Mouse (Mus musculus): Measurements from ENCODE around the gene Tram2. TPM values are rescaled to one million over a fixed set of nuclear protein-coding genes. Genes with fewer than 3 reads are reported as not detected.

Gene Tram2
- total and polyA plus RNA-seq, 3 experiments: 0.54 to 2.9 TPM; not detected in 1

DNA sequence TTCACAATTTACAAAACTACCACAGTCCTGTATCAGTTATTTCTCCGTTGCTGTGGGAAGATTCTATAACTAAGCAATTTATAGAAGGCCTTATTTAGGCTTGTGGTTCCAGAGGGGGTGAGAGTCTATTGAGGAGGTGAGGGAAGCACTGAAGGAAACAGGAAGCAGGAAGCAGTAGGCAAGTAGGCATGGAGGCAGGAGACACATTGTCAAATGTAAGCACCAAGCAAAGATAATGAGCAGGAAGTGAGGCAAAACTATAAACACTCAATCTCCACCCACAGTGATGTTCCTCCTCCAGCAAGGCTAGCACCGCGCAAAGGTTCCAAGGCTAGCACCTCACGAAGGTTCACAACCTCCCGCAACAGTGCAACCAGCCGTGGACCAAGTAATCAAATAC, 97.3 kb downstream of the Tram2 start:
- Histone ChIP-seq H3K27ac (ENCODE audit: control insufficient read depth, low read depth, low read length) (no peak overlapping the region), H3K4me1 (ENCODE audit: control insufficient read depth in 1 of 2, insufficient read depth in 2 of 2, low read length in 2 of 2) (no peaks in the 10 kb centered on the region; a peak in 1 of 4 replicates), H3K36me3 (ENCODE audit: control insufficient read depth in 1 of 2, insufficient read depth in 2 of 2, low read length in 2 of 2) (no peaks in the 10 kb centered on the region), H3K27me3 (ENCODE audit: control insufficient read depth in 1 of 2, insufficient read depth in 2 of 2, low read length in 2 of 2) (no peaks in the 10 kb centered on the region), H3K4me3 (ENCODE audit: control insufficient read depth in 1 of 2, insufficient read depth in 1 of 2, low read depth in 2 of 2, low read length in 2 of 2) (no peak overlapping the region), H3K79me2 (ENCODE audit: control insufficient read depth, insufficient read depth, low read length, poor library complexity) (no peaks in the 10 kb centered on the region), H3K9ac (ENCODE audit: control insufficient read depth, low read depth, low read length, poor library complexity, severe bottlenecking) (no peak overlapping the region), H3K9me3 (replicated peaks; ENCODE audit: insufficient read depth, low read length) (no peaks in the 10 kb centered on the region)
- TF ChIP-seq POLR2A (IDR thresholded peaks at IDR 0.05; ENCODE audit: control insufficient read depth in 1 of 2, insufficient read depth in 1 of 2, low read depth in 1 of 2, low read length in 2 of 2, poor library complexity in 1 of 2) (no peak), USF2 (IDR thresholded peaks at IDR 0.05; ENCODE audit: borderline replicate concordance in 1 of 2, insufficient read depth in 1 of 2, low read depth in 1 of 2, low read length in 2 of 2) (no peak)
- no peak for DNase-seq (ENCODE audit: low read depth, low spot score)

DNA sequence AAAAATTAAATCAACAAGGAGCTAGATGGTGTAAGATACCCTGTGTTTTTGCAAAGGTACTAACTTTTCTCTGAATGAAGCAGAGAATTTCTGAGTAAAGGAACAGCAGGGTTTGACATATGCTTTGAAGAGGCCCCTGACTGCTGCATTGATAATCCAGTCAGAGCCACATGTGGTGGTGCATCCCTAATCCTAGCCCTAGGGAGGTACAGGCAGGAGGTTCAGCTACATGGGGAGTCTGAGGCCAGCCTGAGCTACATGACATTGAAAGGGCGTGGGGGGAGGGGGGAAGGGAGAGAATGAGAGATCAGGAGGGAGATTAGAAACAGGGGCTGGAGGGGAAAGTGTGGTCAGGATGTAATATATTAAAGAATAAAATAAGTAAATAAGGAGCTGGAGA, 98.5 kb downstream of the Tram2 start:
- no peaks in the 10 kb centered on the region; a peak in 1 of 4 replicates for H3K4me1 ChIP-seq (ENCODE audit: control insufficient read depth in 1 of 2, insufficient read depth in 2 of 2, low read length in 2 of 2)
- no peak overlapping the region for H3K4me3 ChIP-seq (ENCODE audit: control insufficient read depth in 1 of 2, insufficient read depth in 1 of 2, low read depth in 2 of 2, low read length in 2 of 2)
- no peak overlapping the region for H3K9ac ChIP-seq (ENCODE audit: control insufficient read depth, low read depth, low read length, poor library complexity, severe bottlenecking)
- no peaks in the 10 kb centered on the region for H3K9me3 ChIP-seq (replicated peaks; ENCODE audit: insufficient read depth, low read length)
- H3K27ac ChIP-seq (ENCODE audit: control insufficient read depth, low read depth, low read length): no peak overlapping the region
- TF ChIP-seq BHLHE40 (IDR thresholded peaks at IDR 0.05; ENCODE audit: borderline replicate concordance, low read depth, low read length): no peak
- TF ChIP-seq CTCF (IDR thresholded peaks at IDR 0.05 in 2 of 3, conservative IDR thresholded peaks at IDR 0.05 in 1 of 3; ENCODE audit: control insufficient read depth in 1 of 3, insufficient read depth in 1 of 3, low read depth in 2 of 3, low read length in 3 of 3, poor library complexity in 1 of 3, severe bottlenecking in 1 of 3): no peak
- TF ChIP-seq POLR2A (IDR thresholded peaks at IDR 0.05; ENCODE audit: control insufficient read depth in 1 of 2, insufficient read depth in 1 of 2, low read depth in 1 of 2, low read length in 2 of 2, poor library complexity in 1 of 2): no peak
- no peak for TF ChIP-seq MAX (IDR thresholded peaks at IDR 0.05; ENCODE audit: low read length)
- TF ChIP-seq POLR2AphosphoS2 (IDR thresholded peaks at IDR 0.05; ENCODE audit: low read length): no peak
- TF ChIP-seq ZMIZ1 (IDR thresholded peaks at IDR 0.05; ENCODE audit: low read depth, low read length): no peak
- no peak for TF ChIP-seq RCOR1 (IDR thresholded peaks at IDR 0.05; ENCODE audit: low read depth, low read length)
- no peak for TF ChIP-seq MYC (IDR thresholded peaks at IDR 0.05; ENCODE audit: low read depth, low read length)
- TF ChIP-seq ZNF384 (IDR thresholded peaks at IDR 0.05; ENCODE audit: low read depth, low read length): no peak
- TF ChIP-seq GABPA (IDR thresholded peaks at IDR 0.05; ENCODE audit: low read depth, low read length): no peak
- no peak for TF ChIP-seq TAL1 (IDR thresholded peaks at IDR 0.05; ENCODE audit: low read length)
- TF ChIP-seq MEF2A (IDR thresholded peaks at IDR 0.05; ENCODE audit: extremely low read depth, insufficient replicate concordance, low read depth, low read length, poor library complexity, severe bottlenecking): no peak
- TF ChIP-seq POLR2AphosphoS5 (IDR thresholded peaks at IDR 0.05; ENCODE audit: borderline replicate concordance, low read depth, low read length): no peak
- no peaks in the 10 kb centered on the region for H3K27me3 ChIP-seq (ENCODE audit: control insufficient read depth in 1 of 2, insufficient read depth in 2 of 2, low read length in 2 of 2)
- DNase-seq (ENCODE audit: low read depth, low spot score): no peak
- H3K36me3 ChIP-seq (ENCODE audit: control insufficient read depth in 1 of 2, insufficient read depth in 2 of 2, low read length in 2 of 2): no peaks in the 10 kb centered on the region
- no peaks in the 10 kb centered on the region for H3K79me2 ChIP-seq (ENCODE audit: control insufficient read depth, insufficient read depth, low read length, poor library complexity)

Measured in MEL (cell line).